Mouse (Mus musculus) thymus, adult 2 months (tissue): ENCODE results near the gene Tmem131l.

Source experiments
- CTCF ChIP-seq: fragments of 200-500 bp; IDR thresholded peaks from 2 replicates; pipeline ENCODE4 v1.5.1; 2012; ENCODE audit warnings: mild to moderate bottlenecking, control low read depth, low read length, moderate library complexity, borderline replicate concordance; ENCODE audit not compliant: control insufficient read depth, poor library complexity, insufficient read depth; ENCODE audit errors: extremely low read depth
- POLR2A ChIP-seq: fragments of 200-500 bp; IDR thresholded peaks from 2 replicates; pipeline ENCODE4 v1.6.1; 2012; ENCODE audit warnings: mild to moderate bottlenecking, low read length, control low read depth, moderate library complexity; ENCODE audit not compliant: control insufficient read depth, poor library complexity, insufficient read depth; ENCODE audit errors: extremely low read depth

GRCm38 (mm10) chr3:83976161-83976560 is 63.8 kb downstream of the Tmem131l start:
- no peak for TF ChIP-seq CTCF
- no peak for TF ChIP-seq POLR2A
